Mouse (Mus musculus) adipocyte (in vitro differentiated cells): ENCODE data around the gene Zbtb49.

Source experiments
- DNase-seq: peaks from one replicate; pipeline ENCODE4 v3.0.0-alpha.2; 2016; ENCODE audit warnings: low spot score

Zbtb49 gene

GRCm38 (mm10) chr5:38195941-38196340 is 24.3 kb downstream of the Zbtb49 start:
- no peak for DNase-seq

GRCm38 (mm10) chr5:38194946-38195345 is 25.3 kb downstream of the Zbtb49 start:
- DNase-seq = no peak

- no peak for DNase-seq
Observed at GRCm38 (mm10) chr5:38190907-38191306, 29.4 kb downstream of the Zbtb49 start.

- no peak for DNase-seq
Observed at GRCm38 (mm10) chr5:38187006-38187405, 33.3 kb downstream of the Zbtb49 start.

GRCm38 (mm10) chr5:38184688-38185285 is 35.5 kb downstream of the Zbtb49 start:
- no peak for DNase-seq

- DNase-seq = no peak
Observed at GRCm38 (mm10) chr5:38174256-38174912, 45.9 kb downstream of the Zbtb49 start.

GRCm38 (mm10) chr5:38173766-38174165 is 46.5 kb downstream of the Zbtb49 start:
- DNase-seq = no peak

- DNase-seq = no peak
Observed at GRCm38 (mm10) chr5:38168497-38168896, 51.8 kb downstream of the Zbtb49 start.

- DNase-seq = no peak
Observed at GRCm38 (mm10) chr5:38159634-38160413, 60.4 kb downstream of the Zbtb49 start, which contains the start of gene Nsg1. Gene Nsg1, minus strand, starts transcription at chr5:38159907.

GRCm38 (mm10) chr5:38158947-38159633 is 61.2 kb downstream of the Zbtb49 start:
- DNase-seq = no peak

- DNase-seq = no peak
Observed at GRCm38 (mm10) chr5:38158501-38158946, 61.7 kb downstream of the Zbtb49 start.

- DNase-seq = no peak
Observed at GRCm38 (mm10) chr5:38157481-38158020, 62.7 kb downstream of the Zbtb49 start.

GRCm38 (mm10) chr5:38153636-38154035 is 66.6 kb downstream of the Zbtb49 start:
- no peak for DNase-seq

- DNase-seq = no peak
Observed at GRCm38 (mm10) chr5:38152201-38153108, 67.8 kb downstream of the Zbtb49 start.

GRCm38 (mm10) chr5:38151264-38151663 is 69.0 kb downstream of the Zbtb49 start:
- DNase-seq = no peak

GRCm38 (mm10) chr5:38146524-38146923 is 73.7 kb downstream of the Zbtb49 start:
- DNase-seq = no peak

GRCm38 (mm10) chr5:38140893-38141292 is 79.4 kb downstream of the Zbtb49 start:
- DNase-seq = no peak
